Mouse (Mus musculus) hindbrain, embryonic 15.5 days (tissue): ENCODE measurements around the gene Lmcd1. TPM values are rescaled to one million over a fixed set of nuclear protein-coding genes. Genes with fewer than 3 reads are reported as not detected.
A peak's percentile ranks its signal among the peaks of the same experiment; 100 is the strongest.
"Not testable (repeated sequence)": the region's sequence is repeated elsewhere in the genome, so short reads cannot be mapped to it uniquely, and the experiment has no call there.

ENCODE experiments used
- ATAC-seq: fragments of 200-750 bp; cut with Nextera tagmentation; 2 replicates; pipeline ENCODE4 v1.8.0; 2017; ENCODE audit warnings: low read depth, moderate number of reproducible peaks, moderate TSS enrichment; ENCODE audit not compliant: low FRiP score
- H3K27ac ChIP-seq: fragments of 300-500 bp; sonication (generic); replicated peaks from 2 replicates; pipeline ENCODE4 v1.5.1; 2015; ENCODE audit warnings: mild to moderate bottlenecking, inconsistent platforms
- H3K27me3 ChIP-seq: fragments of 300-500 bp; sonication (generic); 2 replicates; pipeline ENCODE4 v1.6.1; 2015; ENCODE audit warnings: control low read depth, inconsistent platforms
- H3K36me3 ChIP-seq: fragments of 300-500 bp; sonication (generic); 2 replicates; pipeline ENCODE4 v1.6.1; 2015; ENCODE audit warnings: control low read depth, inconsistent platforms
- H3K4me1 ChIP-seq: fragments of 300-500 bp; sonication (generic); replicated peaks from 2 replicates; pipeline ENCODE4 v1.6.1; 2015; ENCODE audit warnings: control low read depth, inconsistent platforms
- H3K4me2 ChIP-seq: fragments of 300-500 bp; sonication (generic); 2 replicates; pipeline ENCODE4 v1.6.1; 2015; ENCODE audit warnings: moderate library complexity, mild to moderate bottlenecking, inconsistent platforms
- H3K4me3 ChIP-seq: fragments of 300-500 bp; sonication (generic); 2 replicates; pipeline ENCODE4 v1.5.1; 2015; ENCODE audit warnings: mild to moderate bottlenecking, inconsistent platforms
- H3K9ac ChIP-seq: fragments of 300-500 bp; sonication (generic); 2 replicates; pipeline ENCODE4 v1.6.1; 2015; ENCODE audit warnings: inconsistent platforms
- H3K9me3 ChIP-seq: fragments of 300-500 bp; sonication (generic); 2 replicates; pipeline ENCODE4 v1.6.1; 2016; ENCODE audit warnings: control low read depth, inconsistent platforms
- WGBS: fragments of 180-500 bp; shearing (Covaris S2); methylation state at CpG from one replicate; pipeline ENCODE4 v1.1.7; 2015; 5-methylcytosine and 5-hydroxymethylcytosine counted together
- polyA plus RNA-seq: library from polyadenylated mRNA; unstranded; fragments of >200 nt; fragmentation: Nextera tagmentation; extraction: Ambion mirVana; gene quantifications from 2 replicates; pipeline ENCODE4 v1.2.1, GENCODE M21; 2015

The Lmcd1 gene
- polyA plus RNA-seq: 10.8 and 15.7 TPM in 2 replicates

DNA sequence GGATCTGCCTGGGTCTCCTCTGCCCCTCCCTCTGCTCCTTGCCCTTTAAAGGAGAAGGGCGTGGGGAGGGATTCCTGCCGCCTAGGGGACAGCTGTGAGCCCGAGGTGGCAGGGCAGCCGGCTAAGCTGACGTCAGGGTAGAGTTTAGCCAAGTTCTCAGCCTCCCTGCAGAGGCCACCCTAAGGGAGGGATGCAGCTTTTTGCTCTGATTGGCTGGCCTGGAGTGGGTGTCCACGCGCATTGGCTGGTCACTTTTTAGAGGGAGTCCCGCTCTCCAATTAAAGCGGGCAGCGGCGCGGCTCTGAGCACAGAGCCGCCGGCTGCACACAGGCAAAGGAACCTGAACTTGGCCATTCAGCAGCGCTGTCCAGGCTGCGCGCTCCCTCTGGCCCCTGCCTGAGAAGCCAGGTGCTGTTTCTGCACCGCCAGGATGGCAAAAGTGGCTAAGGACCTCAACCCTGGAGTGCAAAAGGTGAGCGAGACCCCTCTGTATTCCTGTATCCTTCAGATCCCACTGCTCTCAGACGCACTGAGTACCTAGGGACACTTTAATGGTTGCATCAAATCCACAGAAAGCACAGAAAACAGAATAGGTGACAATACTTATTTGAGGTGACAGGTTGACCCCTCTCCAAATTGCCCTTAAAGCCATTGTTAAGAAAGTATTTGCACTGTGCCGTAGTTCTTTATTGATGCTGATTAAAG is at the start of gene Lmcd1:
Gene Lmcd1 (plus strand): TSS at position 258 of the 705 bp plus-strand sequence.
- 2% methylated on average over 21 of the region's 21 CpGs for whole genome bisulfite sequencing
- H3K27me3 ChIP-seq: no peaks in the 10 kb centered on the region

DNA sequence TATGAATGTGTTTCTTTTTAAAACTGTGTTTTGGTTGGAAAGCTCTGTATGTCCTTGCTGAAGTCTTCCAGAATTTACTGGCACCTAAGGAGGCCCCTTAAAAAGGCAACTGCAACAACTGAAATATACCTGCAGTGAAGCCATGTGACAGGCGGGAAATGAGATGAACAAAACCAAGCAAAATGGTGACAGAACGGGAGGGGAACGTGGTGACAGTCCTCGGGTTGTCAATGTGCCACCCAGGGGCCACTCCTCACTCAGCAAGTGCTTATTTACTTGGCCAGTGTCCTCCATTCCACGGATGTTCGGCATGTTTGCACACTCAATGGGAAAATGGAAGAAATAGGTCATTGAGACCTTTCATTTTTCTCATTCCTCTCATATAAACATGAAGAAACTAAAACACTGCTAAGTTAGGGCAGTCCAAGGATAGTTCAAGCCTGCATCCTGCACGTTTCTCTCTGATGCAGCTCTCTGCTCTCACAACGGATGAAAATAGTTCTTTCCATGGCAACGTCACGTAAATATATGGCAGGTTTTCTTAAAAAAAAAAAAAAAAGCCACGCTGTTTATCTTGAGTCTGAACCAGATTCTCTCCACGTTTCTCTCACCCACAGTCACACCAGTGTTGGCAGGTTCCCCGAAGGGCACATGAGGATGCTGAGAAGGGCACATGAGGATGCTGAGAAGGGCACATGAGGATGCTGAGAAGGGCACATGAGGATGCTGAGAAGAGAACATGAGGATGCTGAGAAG is 49.5 kb upstream of the Lmcd1 start:
- no peaks in the 10 kb centered on the region for H3K27me3 ChIP-seq
- 82% methylated on average over 13 of the region's 13 CpGs for WGBS
- H3K4me2 ChIP-seq: no peak overlapping the region
- no peak overlapping the region for H3K4me3 ChIP-seq
- H3K4me1 ChIP-seq: no peaks in the 10 kb centered on the region
- ATAC-seq: no peak
- H3K27ac ChIP-seq: no peak overlapping the region
- no peaks in the 10 kb centered on the region for H3K9me3 ChIP-seq
- H3K9ac ChIP-seq: no peak overlapping the region
- no peaks in the 10 kb centered on the region for H3K36me3 ChIP-seq

More for the DNA sequence above, at the start of gene Lmcd1:
- Histone ChIP-seq H3K9me3 (no peaks in the 10 kb centered on the region), H3K4me2 (peak within 1 kb of the TSS; percentile 77), H3K4me1 (peaks cover 18% of the 10 kb centered on the region), H3K36me3 (no peaks in the 10 kb centered on the region), H3K4me3 (peak within 1 kb of the TSS; percentile 33), H3K9ac (no peak within 1 kb of the TSS), H3K27ac (peak within 1 kb of the TSS; percentile 74)
- ATAC-seq: peak; percentile 93

DNA sequence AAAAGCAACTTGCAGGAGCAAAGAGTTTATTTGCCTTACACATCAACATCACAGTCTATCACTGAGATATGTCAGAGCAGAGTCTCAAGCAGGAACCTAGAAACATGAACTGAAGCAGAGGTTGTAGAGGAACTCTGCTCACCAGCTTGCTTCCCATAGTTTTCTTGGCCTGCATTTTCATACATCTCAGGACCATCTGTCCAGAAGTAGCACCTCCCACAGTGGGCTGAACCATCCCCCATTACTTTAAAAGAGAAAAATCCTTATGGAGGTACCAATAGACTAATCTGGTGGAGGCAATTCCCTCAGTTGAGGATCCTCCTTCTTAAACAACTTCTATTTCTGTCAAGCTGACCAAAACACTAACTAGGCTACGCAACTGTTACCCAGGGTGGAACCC is 36.8 kb upstream of the Lmcd1 start:
- no peaks in the 10 kb centered on the region for H3K36me3 ChIP-seq
- 97% methylated on average over 1 of the region's 1 CpGs for WGBS
- H3K27me3 ChIP-seq: no peaks in the 10 kb centered on the region
- no peaks in the 10 kb centered on the region for H3K9me3 ChIP-seq
- no peak overlapping the region for H3K4me3 ChIP-seq
- no peak overlapping the region for H3K27ac ChIP-seq
- no peaks in the 10 kb centered on the region for H3K4me1 ChIP-seq
- no peak for ATAC-seq
- no peak overlapping the region for H3K4me2 ChIP-seq
- no peak overlapping the region for H3K9ac ChIP-seq

DNA sequence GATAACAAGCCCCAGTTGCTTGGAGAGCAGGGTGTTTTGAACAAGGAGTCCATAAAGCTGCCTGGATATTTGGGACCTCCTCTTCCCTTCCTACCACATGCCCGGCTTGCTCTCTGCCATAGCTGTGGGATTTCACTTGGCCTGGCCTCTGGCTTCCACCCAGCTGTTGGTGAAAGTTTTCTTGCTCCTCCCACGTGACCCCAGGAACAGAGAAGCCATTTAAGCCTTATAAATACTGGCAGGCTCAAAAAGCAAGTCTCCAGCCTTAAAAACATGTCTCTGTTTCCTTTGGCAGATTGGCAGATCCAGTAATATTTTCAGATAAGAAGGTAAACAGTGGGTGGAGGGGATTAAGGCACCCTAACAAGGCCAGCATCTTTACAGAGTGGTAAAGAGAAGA is 31.3 kb upstream of the Lmcd1 start:
- Histone ChIP-seq H3K27me3 (no peaks in the 10 kb centered on the region), H3K36me3 (no peaks in the 10 kb centered on the region), H3K9ac (no peak overlapping the region), H3K4me2 (no peak overlapping the region), H3K27ac (no peak overlapping the region), H3K4me1 (no peaks in the 10 kb centered on the region; the same call in 1 of the 2 replicates), H3K9me3 (no peaks in the 10 kb centered on the region), H3K4me3 (no peak overlapping the region)
- no peak for ATAC-seq
- WGBS: 59% methylated on average over 2 of the region's 2 CpGs

DNA sequence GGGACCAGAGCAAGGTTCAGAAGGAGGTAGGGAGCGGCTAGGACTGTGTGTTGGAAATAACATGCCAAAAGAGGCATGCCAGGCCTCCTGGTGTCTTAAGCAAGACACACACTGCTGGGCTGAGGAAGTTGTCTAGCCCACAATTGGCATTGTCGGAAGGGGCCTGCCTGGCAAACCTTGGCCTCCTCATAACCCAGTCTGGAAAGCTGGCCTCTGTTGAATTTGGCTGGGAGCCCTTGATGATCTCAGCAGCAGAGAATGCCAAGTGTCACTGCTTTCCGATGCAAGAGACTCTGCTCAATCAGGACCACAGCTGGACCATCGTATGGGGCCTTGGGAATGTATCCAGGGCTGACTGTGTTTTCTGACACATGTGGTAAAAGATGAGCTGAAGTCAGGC is 27.9 kb upstream of the Lmcd1 start:
- ATAC-seq: peak; percentile 84
- no peaks in the 10 kb centered on the region for H3K36me3 ChIP-seq
- no peak overlapping the region for H3K9ac ChIP-seq
- no peak overlapping the region for H3K4me3 ChIP-seq
- H3K9me3 ChIP-seq: no peaks in the 10 kb centered on the region
- 50% methylated on average over 4 of the region's 4 CpGs for WGBS
- H3K27me3 ChIP-seq: no peaks in the 10 kb centered on the region
- no peak overlapping the region for H3K4me2 ChIP-seq
- H3K4me1 ChIP-seq: no peaks in the 10 kb centered on the region; the same call in 1 of the 2 replicates
- H3K27ac ChIP-seq: no peak overlapping the region

DNA sequence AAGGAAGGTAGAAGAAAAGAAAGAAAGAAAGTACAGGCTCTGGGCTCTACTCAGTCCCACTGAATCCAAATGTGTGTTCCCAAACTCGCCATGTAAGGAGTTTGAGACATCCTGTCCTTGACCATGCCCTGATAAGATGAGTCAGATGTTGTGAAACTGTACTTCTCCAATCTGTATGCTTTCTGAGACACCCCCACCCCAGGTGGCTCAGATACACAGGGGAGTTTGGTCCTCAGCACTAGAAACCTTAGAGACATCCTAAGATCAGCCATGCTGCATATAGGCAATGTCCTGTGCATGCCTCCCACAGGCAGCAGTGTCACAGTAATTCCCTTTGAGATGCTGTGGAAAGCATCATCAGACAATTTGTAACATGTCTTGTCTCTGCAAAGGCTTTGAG is 26.9 kb upstream of the Lmcd1 start:
- Histone ChIP-seq H3K4me1 (no peaks in the 10 kb centered on the region; the same call in 1 of the 2 replicates), H3K36me3 (no peaks in the 10 kb centered on the region), H3K27ac (no peak overlapping the region), H3K4me2 (no peak overlapping the region), H3K9me3 (no peaks in the 10 kb centered on the region), H3K27me3 (no peaks in the 10 kb centered on the region), H3K4me3 (no peak overlapping the region), H3K9ac (no peak overlapping the region)
- no peak for ATAC-seq
- 78% methylated on average over 1 of the region's 1 CpGs for WGBS

DNA sequence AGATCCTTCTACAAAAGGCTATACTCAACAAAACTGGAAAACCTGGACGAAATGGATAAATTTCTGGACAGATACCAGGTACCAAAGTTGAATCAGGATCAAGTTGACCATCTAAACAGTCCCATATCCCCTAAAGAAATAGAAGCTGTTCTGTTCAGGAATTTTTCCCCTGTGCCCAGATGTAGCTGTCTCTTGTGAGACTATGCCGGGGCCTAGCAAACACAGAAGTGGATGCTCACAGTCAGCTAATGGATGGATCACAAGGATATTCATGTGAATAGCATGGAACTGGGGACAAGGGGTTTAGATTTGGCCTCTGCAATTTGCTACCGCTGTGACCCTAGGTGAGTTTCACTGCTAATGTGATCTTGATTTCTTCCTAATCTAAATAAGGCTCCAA is 19.6 kb upstream of the Lmcd1 start:
- not testable (repeated sequence) for H3K27me3 ChIP-seq, H3K4me2 ChIP-seq, H3K9me3 ChIP-seq, H3K4me1 ChIP-seq, H3K27ac ChIP-seq, H3K4me3 ChIP-seq, ATAC-seq, H3K36me3 ChIP-seq, H3K9ac ChIP-seq
- 90% methylated on average over 3 of the region's 3 CpGs for WGBS

DNA sequence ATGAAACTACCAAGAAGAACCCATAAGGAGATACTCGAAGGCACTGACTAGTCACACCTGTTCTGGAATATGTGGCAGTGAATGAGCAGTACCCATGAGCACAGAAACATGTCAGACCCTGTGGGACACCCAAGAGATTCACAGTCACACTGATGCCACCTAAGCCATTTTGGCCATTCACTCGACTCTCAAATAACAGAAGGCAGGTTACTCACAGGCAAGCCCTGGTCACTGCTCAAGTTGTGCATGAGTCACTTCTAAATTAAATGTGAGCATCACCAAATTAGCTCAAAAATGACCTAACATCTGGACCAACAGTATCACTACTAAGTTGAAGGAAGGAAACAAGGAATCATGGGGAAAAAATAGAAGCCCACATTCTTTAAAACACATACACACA is 18.6 kb upstream of the Lmcd1 start:
- no peak for ATAC-seq
- no peaks in the 10 kb centered on the region for H3K27me3 ChIP-seq
- no peak overlapping the region for H3K27ac ChIP-seq
- H3K9ac ChIP-seq: no peak overlapping the region
- WGBS: 79% methylated on average over 2 of the region's 2 CpGs
- H3K4me1 ChIP-seq: no peaks in the 10 kb centered on the region
- H3K36me3 ChIP-seq: no peaks in the 10 kb centered on the region
- no peaks in the 10 kb centered on the region for H3K9me3 ChIP-seq
- no peak overlapping the region for H3K4me3 ChIP-seq
- H3K4me2 ChIP-seq: no peak overlapping the region

DNA sequence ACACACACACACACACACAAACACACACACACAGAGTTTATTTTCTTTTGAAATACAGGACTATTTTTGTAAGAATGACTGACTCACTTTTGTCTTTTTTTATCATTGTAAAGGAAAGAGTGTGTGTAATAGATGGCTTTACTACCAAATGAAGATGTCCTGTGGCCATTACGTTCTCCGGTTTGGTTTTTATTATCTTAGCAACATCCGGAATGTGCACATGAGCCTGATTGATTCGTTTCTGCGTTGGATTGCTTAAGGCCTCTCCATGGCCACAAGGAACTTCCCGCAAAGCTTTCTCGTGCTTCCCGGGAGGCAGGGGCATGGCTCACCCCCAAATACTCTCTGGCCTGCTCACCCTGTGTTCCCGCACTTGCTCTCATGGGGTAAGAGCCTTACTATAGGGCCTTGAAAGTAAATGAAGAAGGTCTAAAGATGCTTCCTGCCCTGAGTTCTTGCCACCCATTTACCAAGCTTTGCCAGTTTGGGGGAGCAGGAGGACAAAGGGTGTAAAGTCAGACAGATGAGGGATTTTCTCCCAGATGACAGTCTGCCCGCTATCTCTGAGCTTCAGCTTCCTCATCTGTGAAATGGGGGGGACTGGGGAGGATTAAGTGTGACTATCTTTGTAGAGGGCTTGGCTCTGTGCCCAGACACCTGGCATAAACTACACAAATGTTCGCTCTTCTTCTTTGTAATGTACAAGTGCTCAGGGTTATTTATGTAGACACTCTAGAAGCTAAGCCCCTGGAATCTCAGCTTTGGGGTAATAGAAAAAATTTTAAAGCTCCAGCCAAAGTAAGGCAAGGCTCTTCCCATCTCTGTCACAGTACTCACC is 18.0 kb upstream of the Lmcd1 start:
- WGBS: 69% methylated on average over 11 of the region's 11 CpGs
- H3K9me3 ChIP-seq: no peaks in the 10 kb centered on the region
- no peak for ATAC-seq
- no peak overlapping the region for H3K9ac ChIP-seq
- H3K4me2 ChIP-seq: no peak overlapping the region
- H3K4me1 ChIP-seq: no peaks in the 10 kb centered on the region
- H3K27ac ChIP-seq: no peak overlapping the region
- no peaks in the 10 kb centered on the region for H3K27me3 ChIP-seq
- H3K4me3 ChIP-seq: no peak overlapping the region
- no peaks in the 10 kb centered on the region for H3K36me3 ChIP-seq

DNA sequence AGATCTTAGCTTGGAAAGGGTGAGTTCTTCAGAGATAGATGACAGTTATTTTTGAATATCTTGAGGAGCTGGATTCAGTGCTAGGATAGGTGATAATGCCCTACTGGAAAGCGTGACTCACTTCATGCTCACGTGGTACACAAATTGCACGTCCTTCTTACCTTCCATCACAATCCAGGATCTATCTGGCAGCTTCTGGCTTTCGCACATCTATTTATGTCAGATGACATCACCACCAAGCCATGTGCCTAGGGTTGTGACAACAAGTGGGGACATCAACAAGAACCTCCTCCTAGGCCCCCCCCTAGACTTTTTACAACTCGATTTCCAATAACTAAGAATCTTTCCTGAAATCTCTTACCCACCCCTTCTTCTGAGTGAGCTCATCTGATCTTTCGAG is 17.0 kb upstream of the Lmcd1 start:
- Histone ChIP-seq H3K4me3 (no peak overlapping the region), H3K9me3 (no peaks in the 10 kb centered on the region), H3K27me3 (no peaks in the 10 kb centered on the region), H3K4me1 (no peaks in the 10 kb centered on the region), H3K27ac (no peak overlapping the region), H3K36me3 (no peaks in the 10 kb centered on the region), H3K4me2 (no peak overlapping the region), H3K9ac (no peak overlapping the region)
- ATAC-seq: no peak
- 91% methylated on average over 6 of the region's 6 CpGs for WGBS

DNA sequence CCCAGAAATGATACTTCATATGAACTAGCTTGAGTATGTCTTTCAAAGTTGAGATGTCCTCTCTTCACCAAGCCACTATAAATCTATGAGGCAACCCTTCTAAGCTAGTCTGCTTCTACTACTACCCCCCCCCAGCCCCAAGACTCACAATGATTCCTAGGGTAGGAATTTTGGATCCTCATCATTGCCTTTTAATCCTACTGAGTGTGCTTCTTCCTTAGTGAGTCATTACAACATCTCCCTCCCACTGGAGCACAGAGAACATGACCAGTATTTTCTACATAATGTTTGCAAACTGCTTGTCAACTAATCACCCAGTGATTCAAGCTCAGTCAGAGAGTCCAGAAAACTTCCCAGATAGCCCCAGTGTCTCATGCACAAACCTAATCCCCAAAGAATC is 12.5 kb upstream of the Lmcd1 start:
- Histone ChIP-seq H3K27ac (no peak overlapping the region), H3K27me3 (no peaks in the 10 kb centered on the region), H3K4me3 (no peak overlapping the region), H3K9me3 (no peaks in the 10 kb centered on the region), H3K4me2 (no peak overlapping the region), H3K4me1 (no peaks in the 10 kb centered on the region), H3K9ac (no peak overlapping the region), H3K36me3 (no peaks in the 10 kb centered on the region)
- ATAC-seq: no peak

DNA sequence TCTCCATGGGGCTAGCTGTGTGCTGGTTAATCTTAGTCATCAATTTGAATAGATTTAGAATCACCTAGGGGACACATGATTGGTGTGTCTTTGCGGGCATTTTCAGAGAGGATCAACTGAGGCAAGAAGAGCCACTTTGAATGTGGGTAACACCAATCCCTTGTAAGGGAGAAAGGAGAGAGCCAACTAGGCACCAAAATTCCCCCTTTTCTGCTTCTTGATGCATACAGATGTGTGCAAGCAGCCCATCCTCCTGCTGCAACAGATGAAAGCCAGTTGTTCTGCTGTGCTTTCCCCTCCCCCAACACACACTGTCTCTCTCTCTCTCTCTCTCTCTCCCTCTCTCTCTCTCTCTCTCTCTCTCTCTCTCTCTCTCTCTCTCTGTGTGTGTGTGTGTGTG is 9.2 kb upstream of the Lmcd1 start:
- WGBS: 100% methylated on average over 1 of the region's 1 CpGs
- H3K4me1 ChIP-seq: 0 out of 2 replicates have a peak, but pooled peaks cover 3% of the 10 kb centered on the region

More for the DNA sequence above, 9.2 kb upstream of the Lmcd1 start:
- no peak overlapping the region for H3K9ac ChIP-seq
- H3K4me3 ChIP-seq: no peak overlapping the region
- H3K4me2 ChIP-seq: no peak overlapping the region
- H3K9me3 ChIP-seq: no peaks in the 10 kb centered on the region
- no peaks in the 10 kb centered on the region for H3K27me3 ChIP-seq
- no peak for ATAC-seq
- no peak overlapping the region for H3K27ac ChIP-seq
- H3K36me3 ChIP-seq: no peaks in the 10 kb centered on the region
